Mouse (Mus musculus): ENCODE results near the gene Gm4450. TPM values are rescaled to one million over a fixed set of nuclear protein-coding genes. Genes with fewer than 3 reads are reported as not detected.
"Not testable (repeated sequence)": the region's sequence is repeated elsewhere in the genome, so short reads cannot be mapped to it uniquely, and the experiment has no call there.

Gene Gm4450
- total RNA-seq (2014; rRNA removed): not detected in 2 replicates
- polyA plus RNA-seq (2015; fragmentation: Nextera tagmentation; extraction: Ambion mirVana): not detected in 2 replicates

DNA sequence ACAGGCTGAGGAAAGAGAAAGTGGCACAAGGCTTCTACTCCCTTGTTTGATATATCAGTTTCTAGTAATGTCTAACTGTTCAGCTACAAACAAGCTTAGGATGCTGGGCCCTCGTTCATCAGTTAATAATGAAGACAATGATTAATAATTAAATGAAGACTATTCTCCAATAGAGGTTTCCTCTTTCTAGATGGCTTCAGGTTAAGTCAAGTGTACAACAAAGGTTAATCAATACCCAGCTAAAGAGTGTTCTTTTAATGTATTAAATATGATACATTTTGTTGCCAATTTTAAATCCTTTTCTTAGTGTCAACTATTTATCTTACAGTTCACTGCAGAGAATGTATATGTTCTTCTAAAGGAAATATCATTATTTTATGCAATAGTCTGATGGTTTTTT lies at the start of gene Gm4450:
Gene Gm4450, minus strand, starts transcription at position 101 of the 400 bp plus-strand sequence.
- not testable (repeated sequence) for H3K4me2 ChIP-seq (ENCODE audit: low read depth, low read length); H3K27me3 ChIP-seq (ENCODE audit: insufficient read depth, low read length)
- no CpG with 5 or more reads among the region's 1 CpGs for WGBS

DNA sequence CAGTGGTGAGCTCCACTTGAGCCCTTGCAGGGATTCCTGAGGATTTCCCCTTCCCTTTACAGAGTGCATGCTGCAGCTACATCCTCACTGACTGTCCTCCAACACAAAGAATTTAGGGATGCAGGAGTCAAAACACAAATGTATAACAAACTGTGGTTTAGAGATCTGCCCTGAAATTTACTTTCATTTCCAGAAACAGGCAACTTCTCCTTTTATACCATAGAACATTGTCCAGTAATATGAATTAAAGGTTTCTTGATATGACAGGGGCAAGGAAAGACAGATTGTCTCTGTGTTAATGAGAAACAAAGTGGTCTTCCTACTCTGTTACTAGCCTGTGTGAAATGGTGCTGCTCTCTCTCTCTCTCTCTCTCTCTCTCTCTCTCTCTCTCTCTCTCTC lies 40.5 kb upstream of the Gm4450 start:
- H3K9ac ChIP-seq (replicated peaks; ENCODE audit: low read length); H3K27ac ChIP-seq: not testable (repeated sequence)

More for the DNA sequence above, at the start of gene Gm4450:
- H3K4me3 ChIP-seq (ENCODE audit: low read length); ATAC-seq; H3K9me3 ChIP-seq (ENCODE audit: low read length); H3K27ac ChIP-seq; DNase-seq (ENCODE audit: low spot score); H3K9ac ChIP-seq (replicated peaks; ENCODE audit: low read length); H3K36me3 ChIP-seq (ENCODE audit: insufficient read depth, low read length); H3K4me1 ChIP-seq (ENCODE audit: insufficient read depth, low read length): not testable (repeated sequence)

DNA sequence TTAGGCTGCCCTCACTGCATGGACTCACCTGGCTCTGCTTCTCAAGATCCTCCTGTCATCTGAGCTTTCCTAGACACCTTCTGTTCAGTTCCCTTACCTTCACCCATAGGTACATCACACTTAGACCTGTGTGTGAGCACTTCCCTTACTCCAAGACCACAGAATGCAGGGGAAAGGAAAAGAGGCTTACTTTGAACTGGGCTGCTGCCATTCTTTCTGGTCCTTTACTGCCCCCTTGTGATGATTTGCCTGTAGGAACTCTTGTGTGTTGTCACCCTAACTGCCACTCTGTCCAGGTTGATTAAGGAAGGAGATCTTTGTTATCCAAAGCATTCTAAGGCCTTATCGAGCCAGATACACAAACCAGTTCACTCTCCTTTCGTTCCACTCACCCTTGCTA lies 39.8 kb upstream of the Gm4450 start:
- not testable (repeated sequence) for H3K27me3 ChIP-seq (ENCODE audit: insufficient read depth, low read length); DNase-seq (ENCODE audit: low spot score); H3K36me3 ChIP-seq (ENCODE audit: insufficient read depth, low read length); H3K9me3 ChIP-seq (ENCODE audit: low read length); H3K27ac ChIP-seq; H3K4me3 ChIP-seq (ENCODE audit: low read length); H3K4me1 ChIP-seq (ENCODE audit: insufficient read depth, low read length); H3K9ac ChIP-seq (replicated peaks; ENCODE audit: low read length); H3K4me2 ChIP-seq (ENCODE audit: low read depth, low read length)
- no CpG with 5 or more reads among the region's 2 CpGs for WGBS
- peak; percentile 72; the same call in 1 of the 2 replicates for ATAC-seq

More for the DNA sequence above, 40.5 kb upstream of the Gm4450 start:
- H3K4me2 ChIP-seq (ENCODE audit: low read depth, low read length); DNase-seq (ENCODE audit: low spot score); H3K4me1 ChIP-seq (ENCODE audit: insufficient read depth, low read length); H3K9me3 ChIP-seq (ENCODE audit: low read length); H3K27me3 ChIP-seq (ENCODE audit: insufficient read depth, low read length); H3K36me3 ChIP-seq (ENCODE audit: insufficient read depth, low read length); H3K4me3 ChIP-seq (ENCODE audit: low read length); ATAC-seq: not testable (repeated sequence)

DNA sequence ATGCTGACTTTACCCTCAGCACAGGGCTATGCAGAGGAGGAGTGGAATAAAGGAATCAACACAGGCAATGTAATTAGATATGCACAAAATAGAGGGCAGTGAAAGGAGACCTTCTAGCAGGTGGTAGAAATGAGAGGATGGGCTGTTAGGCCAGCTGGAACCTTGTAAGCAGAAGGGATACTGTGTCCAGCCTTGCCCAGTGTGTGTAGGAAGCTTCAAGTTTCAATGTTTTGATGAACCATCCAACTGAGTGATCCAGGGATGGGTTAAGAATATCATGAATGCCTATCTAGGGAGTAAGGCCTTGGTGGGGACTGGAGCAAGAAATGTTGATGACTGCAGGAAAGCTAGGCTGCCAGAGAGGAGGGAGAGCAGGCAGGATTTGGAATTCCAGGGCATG lies 38.1 kb upstream of the Gm4450 start:
- DNase-seq (ENCODE audit: low spot score); H3K4me3 ChIP-seq (ENCODE audit: low read length); H3K4me1 ChIP-seq (ENCODE audit: insufficient read depth, low read length); H3K27ac ChIP-seq; ATAC-seq; H3K9me3 ChIP-seq (ENCODE audit: low read length); H3K4me2 ChIP-seq (ENCODE audit: low read depth, low read length); H3K9ac ChIP-seq (replicated peaks; ENCODE audit: low read length); H3K27me3 ChIP-seq (ENCODE audit: insufficient read depth, low read length); H3K36me3 ChIP-seq (ENCODE audit: insufficient read depth, low read length): not testable (repeated sequence)

DNA sequence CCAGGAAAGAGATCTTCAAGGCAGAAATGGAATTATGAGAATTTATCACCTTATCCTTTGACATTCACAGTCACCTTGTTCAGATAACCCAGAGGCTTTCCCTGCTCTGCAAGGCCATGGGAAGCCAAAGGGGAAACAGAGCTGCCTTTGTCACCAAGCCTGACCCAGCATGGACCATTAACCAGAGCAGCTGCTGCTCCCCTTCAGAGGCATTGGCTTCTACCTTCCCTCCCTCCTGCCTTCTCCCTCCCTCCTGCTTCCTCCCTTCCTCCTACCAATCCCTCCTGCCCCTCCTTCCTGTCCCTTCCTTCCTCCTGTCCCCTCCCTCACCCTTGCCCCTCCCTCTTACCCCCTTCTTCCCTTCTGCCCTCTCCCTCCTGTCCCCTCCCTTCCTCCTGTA lies 37.3 kb upstream of the Gm4450 start:
- not testable (repeated sequence) for ATAC-seq; H3K9ac ChIP-seq (replicated peaks; ENCODE audit: low read length); H3K36me3 ChIP-seq (ENCODE audit: insufficient read depth, low read length); H3K27me3 ChIP-seq (ENCODE audit: insufficient read depth, low read length); H3K4me2 ChIP-seq (ENCODE audit: low read depth, low read length); H3K9me3 ChIP-seq (ENCODE audit: low read length); H3K4me3 ChIP-seq (ENCODE audit: low read length); DNase-seq (ENCODE audit: low spot score); H3K4me1 ChIP-seq (ENCODE audit: insufficient read depth, low read length); H3K27ac ChIP-seq

DNA sequence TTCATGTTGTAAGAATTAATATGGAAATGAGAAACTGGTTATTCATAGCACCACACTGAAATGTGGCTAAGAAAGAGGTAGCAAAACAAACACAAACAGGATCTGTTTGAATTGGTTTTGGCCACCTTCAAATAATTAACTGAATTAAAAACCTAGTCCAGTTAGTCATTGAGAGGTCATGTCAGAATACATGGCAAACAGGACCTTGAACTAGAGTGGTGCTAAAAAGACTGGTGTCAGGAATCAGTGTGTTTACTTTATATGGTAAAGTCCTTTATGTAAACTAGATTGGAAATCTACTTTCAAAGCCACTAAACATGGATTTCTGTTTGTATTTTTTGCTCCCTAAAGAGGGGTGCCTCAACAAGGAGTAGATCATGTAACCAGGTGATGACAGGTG lies 14.6 kb upstream of the Gm4450 start:
- DNase-seq (ENCODE audit: low spot score); H3K9me3 ChIP-seq (ENCODE audit: low read length); H3K4me1 ChIP-seq (ENCODE audit: insufficient read depth, low read length); H3K4me3 ChIP-seq (ENCODE audit: low read length); H3K27ac ChIP-seq; ATAC-seq; H3K4me2 ChIP-seq (ENCODE audit: low read depth, low read length); H3K27me3 ChIP-seq (ENCODE audit: insufficient read depth, low read length); H3K36me3 ChIP-seq (ENCODE audit: insufficient read depth, low read length); H3K9ac ChIP-seq (replicated peaks; ENCODE audit: low read length): not testable (repeated sequence)

DNA sequence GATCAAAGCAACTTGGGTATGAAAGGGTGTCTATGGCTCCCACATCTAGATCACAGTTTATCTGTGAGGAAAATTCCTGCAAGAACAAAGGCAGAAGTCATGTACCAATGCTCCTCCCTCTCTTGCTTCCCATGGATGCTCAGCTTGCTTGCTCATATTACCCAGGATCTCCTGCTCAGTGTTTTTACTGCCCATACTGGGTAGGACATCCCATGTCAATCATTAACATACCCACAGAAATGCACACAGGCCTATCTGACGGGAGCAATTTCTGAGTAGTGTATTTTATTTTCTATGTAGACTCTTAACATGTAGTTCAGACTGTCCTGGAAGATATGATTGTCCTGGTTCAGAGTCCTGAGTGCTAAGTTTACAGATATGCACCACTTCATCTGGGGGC lies 14.1 kb upstream of the Gm4450 start:
- not testable (repeated sequence) for H3K36me3 ChIP-seq (ENCODE audit: insufficient read depth, low read length); H3K9ac ChIP-seq (replicated peaks; ENCODE audit: low read length); H3K27me3 ChIP-seq (ENCODE audit: insufficient read depth, low read length); DNase-seq (ENCODE audit: low spot score); H3K4me2 ChIP-seq (ENCODE audit: low read depth, low read length); H3K27ac ChIP-seq; H3K4me1 ChIP-seq (ENCODE audit: insufficient read depth, low read length); H3K9me3 ChIP-seq (ENCODE audit: low read length); ATAC-seq; H3K4me3 ChIP-seq (ENCODE audit: low read length)
- no CpG with 5 or more reads among the region's 1 CpGs for WGBS

DNA sequence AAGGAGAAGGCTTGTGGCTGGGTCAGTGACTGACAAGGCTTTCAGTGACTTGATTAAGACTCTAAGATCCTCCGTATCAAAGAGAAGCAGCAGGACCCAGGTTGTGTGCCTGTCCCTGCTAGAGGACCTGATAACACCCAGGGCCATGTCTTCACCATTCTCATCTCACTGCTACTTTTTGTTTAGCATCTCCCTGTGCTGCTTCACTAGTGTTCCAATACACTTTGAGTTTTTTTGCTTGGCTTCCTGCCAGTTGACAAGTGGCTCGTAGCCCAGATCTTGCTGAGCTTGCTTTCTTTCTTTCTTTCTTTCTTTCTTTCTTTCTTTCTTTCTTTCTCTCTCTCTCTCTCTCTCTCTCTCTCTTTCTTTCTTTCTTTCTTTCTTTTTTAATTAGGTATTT lies 12.4 kb upstream of the Gm4450 start:
- not testable (repeated sequence) for ATAC-seq; H3K9ac ChIP-seq (replicated peaks; ENCODE audit: low read length); H3K27me3 ChIP-seq (ENCODE audit: insufficient read depth, low read length); H3K4me3 ChIP-seq (ENCODE audit: low read length); H3K27ac ChIP-seq; H3K36me3 ChIP-seq (ENCODE audit: insufficient read depth, low read length); H3K4me2 ChIP-seq (ENCODE audit: low read depth, low read length); DNase-seq (ENCODE audit: low spot score); H3K4me1 ChIP-seq (ENCODE audit: insufficient read depth, low read length); H3K9me3 ChIP-seq (ENCODE audit: low read length)
- no CpG with 5 or more reads among the region's 2 CpGs for WGBS

DNA sequence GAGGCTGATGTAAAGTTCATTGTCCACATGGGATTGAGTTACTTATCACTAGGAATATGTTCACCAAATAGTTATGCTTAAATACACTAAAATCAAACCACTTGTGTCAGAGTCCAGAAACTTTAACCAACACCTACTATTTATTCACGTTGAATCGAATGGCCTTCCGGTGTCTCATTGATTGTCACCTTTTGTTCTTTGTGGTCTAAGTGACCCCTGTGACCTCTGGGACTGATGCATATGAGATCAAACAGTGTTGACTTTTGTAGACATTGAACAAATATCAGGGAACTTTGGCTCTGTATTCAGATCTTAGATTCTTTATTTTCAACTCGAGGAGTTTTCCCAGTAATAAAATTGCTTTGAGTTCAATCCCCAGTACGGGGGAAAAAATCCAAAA lies 3.1 kb downstream of the Gm4450 start:
- H3K4me1 ChIP-seq (ENCODE audit: insufficient read depth, low read length); H3K9ac ChIP-seq (replicated peaks; ENCODE audit: low read length); H3K27me3 ChIP-seq (ENCODE audit: insufficient read depth, low read length); H3K9me3 ChIP-seq (ENCODE audit: low read length); H3K27ac ChIP-seq; DNase-seq (ENCODE audit: low spot score); H3K36me3 ChIP-seq (ENCODE audit: insufficient read depth, low read length); ATAC-seq; H3K4me3 ChIP-seq (ENCODE audit: low read length); H3K4me2 ChIP-seq (ENCODE audit: low read depth, low read length): not testable (repeated sequence)
- 61% methylated on average over 5 of the region's 5 CpGs for WGBS

DNA sequence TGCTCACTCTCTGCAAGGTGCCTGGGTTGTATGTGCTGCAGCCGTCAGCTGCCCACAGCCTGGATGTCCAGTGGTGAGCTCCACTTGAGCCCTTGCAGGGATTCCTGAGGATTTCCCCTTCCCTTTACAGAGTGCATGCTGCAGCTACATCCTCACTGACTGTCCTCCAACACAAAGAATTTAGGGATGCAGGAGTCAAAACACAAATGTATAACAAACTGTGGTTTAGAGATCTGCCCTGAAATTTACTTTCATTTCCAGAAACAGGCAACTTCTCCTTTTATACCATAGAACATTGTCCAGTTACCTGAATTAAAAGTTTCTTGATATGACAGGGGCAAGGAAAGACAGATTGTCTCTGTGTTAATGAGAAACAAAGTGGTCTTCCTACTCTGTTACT lies 13.0 kb downstream of the Gm4450 start:
- not testable (repeated sequence) for H3K27me3 ChIP-seq (ENCODE audit: insufficient read depth, low read length); H3K27ac ChIP-seq; H3K4me3 ChIP-seq (ENCODE audit: low read length); H3K4me1 ChIP-seq (ENCODE audit: insufficient read depth, low read length); H3K9ac ChIP-seq (replicated peaks; ENCODE audit: low read length); ATAC-seq; DNase-seq (ENCODE audit: low spot score); H3K4me2 ChIP-seq (ENCODE audit: low read depth, low read length); H3K36me3 ChIP-seq (ENCODE audit: insufficient read depth, low read length); H3K9me3 ChIP-seq (ENCODE audit: low read length)
- no CpG with 5 or more reads among the region's 1 CpGs for WGBS

Measured in hindbrain, postnatal 0 days (tissue).